In the genomic region with DNA sequence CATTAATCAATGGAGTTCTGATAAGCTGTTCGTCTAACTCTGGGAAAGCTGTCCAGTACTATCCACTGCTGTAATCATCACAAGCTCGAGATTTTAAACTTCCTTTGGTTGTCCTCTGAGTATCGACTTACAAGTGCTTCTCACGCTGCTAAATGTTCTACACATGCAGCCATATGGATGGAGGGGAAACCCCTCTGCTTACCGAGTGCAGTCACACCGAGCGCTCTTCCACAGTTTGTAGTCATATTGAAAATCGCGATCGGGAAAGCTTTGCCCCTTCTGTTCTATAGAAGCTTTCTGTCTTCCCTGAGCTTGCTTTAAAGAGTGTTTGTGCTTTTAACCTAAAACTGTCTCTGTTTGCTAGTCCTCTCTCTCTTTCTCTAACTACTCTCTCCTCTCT, we compare ENCODE assay signal across 13 mouse cellular contexts.
"Had no signal": no experiment of that assay in that cellular context is flagged by ENCODE, and none has a peak within 500 bp of the region (broad histone marks: within the 10 kb centered on the region; RNA-seq: fewer than 3 reads in every experiment).

No protein-coding gene starts in this region.

- H3K4me2 ChIP-seq: limb, embryonic 13.5 days; liver, embryonic 11.5 days; liver, embryonic 15.5 days; midbrain, embryonic 13.5 days; neural tube, embryonic 15.5 days had no signal

- H3K36me3 ChIP-seq: limb, embryonic 13.5 days; liver, embryonic 15.5 days; midbrain, embryonic 13.5 days; neural tube, embryonic 15.5 days had no signal

- H3K27ac ChIP-seq: left cerebral cortex, adult 2 months; limb, embryonic 13.5 days; liver, embryonic 15.5 days; midbrain, embryonic 13.5 days; neural tube, embryonic 15.5 days; stomach, postnatal 0 days had no signal

- H3K9ac ChIP-seq: limb, embryonic 13.5 days; liver, embryonic 15.5 days; midbrain, embryonic 13.5 days; neural tube, embryonic 15.5 days had no signal

- H3K9me3 ChIP-seq: limb, embryonic 13.5 days; liver, embryonic 15.5 days; midbrain, embryonic 13.5 days; neural tube, embryonic 15.5 days had no signal

- H3K4me1 ChIP-seq: liver, embryonic 15.5 days; midbrain, embryonic 13.5 days; neural tube, embryonic 15.5 days had no signal

- H3K27me3 ChIP-seq: limb, embryonic 13.5 days; liver, embryonic 15.5 days; midbrain, embryonic 13.5 days; neural tube, embryonic 15.5 days had no signal

- DNase-seq: kidney, adult 8-10 months; kidney, postnatal 25 days; lung, adult 2 months; lung, postnatal 36 days; thymus, postnatal 14 days had no signal

- ATAC-seq: lung, postnatal 0 days; midbrain, embryonic 13.5 days had no signal

- H3K4me3 ChIP-seq: left cerebral cortex, adult 2 months; limb, embryonic 13.5 days; liver, embryonic 15.5 days; midbrain, embryonic 13.5 days; neural tube, embryonic 15.5 days had no signal
